Mouse (Mus musculus): Measurements from ENCODE around the gene Zfp280d. TPM values are rescaled to one million over a fixed set of nuclear protein-coding genes. Genes with fewer than 3 reads are reported as not detected.
"Not testable (repeated sequence)": the region's sequence is repeated elsewhere in the genome, so short reads cannot be mapped to it uniquely, and the experiment has no call there.

The Zfp280d gene
- polyA plus RNA-seq, 1 experiment = 0.72 TPM

- Histone ChIP-seq H3K27me3 (ENCODE audit: control insufficient read depth) (no peaks in the 10 kb centered on the region), H3K4me1 (ENCODE audit: control insufficient read depth) (peaks cover 5% of the 10 kb centered on the region), H3K4me3 (replicated peaks) (no peak overlapping the region), H3K36me3 (ENCODE audit: control insufficient read depth) (no peaks in the 10 kb centered on the region), H3K9me3 (ENCODE audit: control insufficient read depth, low read length) (no peaks in the 10 kb centered on the region)
- TF ChIP-seq GATA1 (IDR thresholded peaks at IDR 0.05; ENCODE audit: low read length) (no peak), TAL1 (IDR thresholded peaks at IDR 0.05; ENCODE audit: low read length) (no peak)
These were observed 114.9 kb downstream of the Zfp280d start for GRCm38 (mm10) chr9:72389431-72390002.

- no peaks in the 10 kb centered on the region for H3K27me3 ChIP-seq (ENCODE audit: control insufficient read depth)
- peaks cover 5% of the 10 kb centered on the region for H3K4me1 ChIP-seq (ENCODE audit: control insufficient read depth)
- TF ChIP-seq TAL1 (IDR thresholded peaks at IDR 0.05; ENCODE audit: low read length) (no peak), GATA1 (IDR thresholded peaks at IDR 0.05; ENCODE audit: low read length) (no peak)
- no peak overlapping the region for H3K4me3 ChIP-seq (replicated peaks)
- H3K9me3 ChIP-seq (ENCODE audit: control insufficient read depth, low read length) = no peaks in the 10 kb centered on the region
- no peaks in the 10 kb centered on the region for H3K36me3 ChIP-seq (ENCODE audit: control insufficient read depth)
These were observed 115.8 kb downstream of the Zfp280d start for GRCm38 (mm10) chr9:72390321-72391077.

GRCm38 (mm10) chr9:72392686-72393085 is 118.0 kb downstream of the Zfp280d start:
- no peaks in the 10 kb centered on the region for H3K36me3 ChIP-seq (ENCODE audit: control insufficient read depth)
- no peaks in the 10 kb centered on the region for H3K9me3 ChIP-seq (ENCODE audit: control insufficient read depth, low read length)
- peaks cover 15% of the 10 kb centered on the region for H3K4me1 ChIP-seq (ENCODE audit: control insufficient read depth)
- H3K27me3 ChIP-seq (ENCODE audit: control insufficient read depth) = no peaks in the 10 kb centered on the region
- no peak overlapping the region for H3K4me3 ChIP-seq (replicated peaks)
- TF ChIP-seq TAL1 (IDR thresholded peaks at IDR 0.05; ENCODE audit: low read length) (no peak), GATA1 (IDR thresholded peaks at IDR 0.05; ENCODE audit: low read length) (no peak)

- Histone ChIP-seq H3K27me3 (ENCODE audit: control insufficient read depth) (no peaks in the 10 kb centered on the region), H3K36me3 (ENCODE audit: control insufficient read depth) (no peaks in the 10 kb centered on the region), H3K4me1 (ENCODE audit: control insufficient read depth) (peaks cover 20% of the 10 kb centered on the region), H3K9me3 (ENCODE audit: control insufficient read depth, low read length) (no peaks in the 10 kb centered on the region), H3K4me3 (replicated peaks) (no peak overlapping the region)
- TF ChIP-seq TAL1 (IDR thresholded peaks at IDR 0.05; ENCODE audit: low read length) (no peak), GATA1 (IDR thresholded peaks at IDR 0.05; ENCODE audit: low read length) (no peak)
These were observed 118.6 kb downstream of the Zfp280d start for GRCm38 (mm10) chr9:72393238-72393637.

GRCm38 (mm10) chr9:72393869-72394341 is 119.2 kb downstream of the Zfp280d start:
- no peak for TF ChIP-seq GATA1 (IDR thresholded peaks at IDR 0.05; ENCODE audit: low read length)
- no peak for TF ChIP-seq TAL1 (IDR thresholded peaks at IDR 0.05; ENCODE audit: low read length)
- Histone ChIP-seq H3K27me3 (ENCODE audit: control insufficient read depth) (no peaks in the 10 kb centered on the region), H3K4me3 (replicated peaks) (no peak overlapping the region), H3K36me3 (ENCODE audit: control insufficient read depth) (no peaks in the 10 kb centered on the region), H3K9me3 (ENCODE audit: control insufficient read depth, low read length) (no peaks in the 10 kb centered on the region), H3K4me1 (ENCODE audit: control insufficient read depth) (peaks cover 20% of the 10 kb centered on the region)

- Histone ChIP-seq H3K27me3 (ENCODE audit: control insufficient read depth) (no peaks in the 10 kb centered on the region), H3K9me3 (ENCODE audit: control insufficient read depth, low read length) (no peaks in the 10 kb centered on the region), H3K36me3 (ENCODE audit: control insufficient read depth) (no peaks in the 10 kb centered on the region), H3K4me1 (ENCODE audit: control insufficient read depth) (peaks cover 24% of the 10 kb centered on the region), H3K4me3 (replicated peaks) (no peak overlapping the region)
- TF ChIP-seq TAL1 (IDR thresholded peaks at IDR 0.05; ENCODE audit: low read length) = no peak
- no peak for TF ChIP-seq GATA1 (IDR thresholded peaks at IDR 0.05; ENCODE audit: low read length)
These were observed 125.5 kb downstream of the Zfp280d start for GRCm38 (mm10) chr9:72400121-72400520.

- H3K4me3 ChIP-seq (replicated peaks); H3K9me3 ChIP-seq (ENCODE audit: control insufficient read depth, low read length); H3K36me3 ChIP-seq (ENCODE audit: control insufficient read depth); H3K27me3 ChIP-seq (ENCODE audit: control insufficient read depth): not testable (repeated sequence)
- H3K4me1 ChIP-seq (ENCODE audit: control insufficient read depth) = peaks cover 39% of the 10 kb centered on the region
These were observed 127.1 kb downstream of the Zfp280d start for GRCm38 (mm10) chr9:72401769-72402168.

- no peak for TF ChIP-seq GATA1 (IDR thresholded peaks at IDR 0.05; ENCODE audit: low read length)
- no peak for TF ChIP-seq TAL1 (IDR thresholded peaks at IDR 0.05; ENCODE audit: low read length)
- no peaks in the 10 kb centered on the region for H3K27me3 ChIP-seq (ENCODE audit: control insufficient read depth)
- H3K4me1 ChIP-seq (ENCODE audit: control insufficient read depth) = peaks cover 38% of the 10 kb centered on the region
These were observed 128.8 kb downstream of the Zfp280d start for GRCm38 (mm10) chr9:72403421-72403820.

GRCm38 (mm10) chr9:72404446-72404845 is 129.8 kb downstream of the Zfp280d start:
- Histone ChIP-seq H3K4me1 (ENCODE audit: control insufficient read depth) (peaks cover 48% of the 10 kb centered on the region), H3K9me3 (ENCODE audit: control insufficient read depth, low read length) (no peaks in the 10 kb centered on the region), H3K4me3 (replicated peaks) (no peak overlapping the region), H3K27me3 (ENCODE audit: control insufficient read depth) (no peaks in the 10 kb centered on the region), H3K36me3 (ENCODE audit: control insufficient read depth) (no peaks in the 10 kb centered on the region)
- TF ChIP-seq TAL1 (IDR thresholded peaks at IDR 0.05; ENCODE audit: low read length) = no peak
- TF ChIP-seq GATA1 (IDR thresholded peaks at IDR 0.05; ENCODE audit: low read length) = no peak

More at GRCm38 (mm10) chr9:72403421-72403820, 128.8 kb downstream of the Zfp280d start:
- Histone ChIP-seq H3K9me3 (ENCODE audit: control insufficient read depth, low read length) (no peaks in the 10 kb centered on the region), H3K4me3 (replicated peaks) (no peak overlapping the region), H3K36me3 (ENCODE audit: control insufficient read depth) (no peaks in the 10 kb centered on the region)
